Mouse (Mus musculus) liver, embryonic 13.5 days (tissue): ENCODE measurements around the gene Tert. TPM values are rescaled to one million over a fixed set of nuclear protein-coding genes. Genes with fewer than 3 reads are reported as not detected.
A peak's percentile ranks its signal among the peaks of the same experiment; 100 is the strongest.

Experiments used
- ATAC-seq: fragments of 200-750 bp; cut with Nextera tagmentation; 2 replicates; pipeline ENCODE4 v1.8.0; 2017; ENCODE audit warnings: low read depth, mild to moderate bottlenecking, moderate number of reproducible peaks, moderate library complexity
- DNase-seq: peaks from one replicate; pipeline ENCODE4 v3.0.0; 2022
- H3K27ac ChIP-seq: fragments of 300-500 bp; sonication (generic); 2 replicates; pipeline ENCODE4 v1.5.1; 2015; ENCODE audit warnings: moderate library complexity, mild to moderate bottlenecking, inconsistent platforms
- H3K27me3 ChIP-seq: fragments of 300-500 bp; sonication (generic); 2 replicates; pipeline ENCODE4 v1.6.1; 2015; ENCODE audit warnings: mild to moderate bottlenecking, inconsistent platforms
- H3K36me3 ChIP-seq: fragments of 300-500 bp; sonication (generic); 2 replicates; pipeline ENCODE4 v1.6.1; 2015; ENCODE audit warnings: mild to moderate bottlenecking, inconsistent platforms
- H3K4me1 ChIP-seq: fragments of 300-500 bp; sonication (generic); replicated peaks from 2 replicates; pipeline ENCODE4 v1.6.1; 2015; ENCODE audit warnings: inconsistent platforms
- H3K4me2 ChIP-seq: fragments of 300-500 bp; sonication (generic); 2 replicates; pipeline ENCODE4 v1.6.1; 2015; ENCODE audit warnings: inconsistent platforms, mild to moderate bottlenecking, moderate library complexity
- H3K4me3 ChIP-seq: fragments of 300-500 bp; sonication (generic); replicated peaks from 2 replicates; pipeline ENCODE4 v1.5.1; 2015; ENCODE audit warnings: mild to moderate bottlenecking, inconsistent platforms
- H3K9ac ChIP-seq: fragments of 300-500 bp; sonication (generic); 2 replicates; pipeline ENCODE4 v1.6.1; 2015; ENCODE audit warnings: mild to moderate bottlenecking, inconsistent platforms
- H3K9me3 ChIP-seq: fragments of 300-500 bp; sonication (generic); replicated peaks from 2 replicates; pipeline ENCODE4 v1.6.1; 2016; ENCODE audit warnings: inconsistent platforms
- WGBS: fragments of 180-500 bp; shearing (Covaris S2); methylation state at CpG from one replicate; pipeline ENCODE4 v1.1.7; 2015; ENCODE audit not compliant: insufficient replicate concordance; 5-methylcytosine and 5-hydroxymethylcytosine counted together
- polyA plus RNA-seq: library from polyadenylated mRNA; unstranded; fragments of >200 nt; fragmentation: Nextera tagmentation; extraction: Ambion mirVana; gene quantifications from 2 replicates; pipeline ENCODE4 v1.2.1, GENCODE M21; 2015

Gene Tert
- 0.96 and 1.1 TPM in 2 replicates for polyA plus RNA-seq

DNA sequence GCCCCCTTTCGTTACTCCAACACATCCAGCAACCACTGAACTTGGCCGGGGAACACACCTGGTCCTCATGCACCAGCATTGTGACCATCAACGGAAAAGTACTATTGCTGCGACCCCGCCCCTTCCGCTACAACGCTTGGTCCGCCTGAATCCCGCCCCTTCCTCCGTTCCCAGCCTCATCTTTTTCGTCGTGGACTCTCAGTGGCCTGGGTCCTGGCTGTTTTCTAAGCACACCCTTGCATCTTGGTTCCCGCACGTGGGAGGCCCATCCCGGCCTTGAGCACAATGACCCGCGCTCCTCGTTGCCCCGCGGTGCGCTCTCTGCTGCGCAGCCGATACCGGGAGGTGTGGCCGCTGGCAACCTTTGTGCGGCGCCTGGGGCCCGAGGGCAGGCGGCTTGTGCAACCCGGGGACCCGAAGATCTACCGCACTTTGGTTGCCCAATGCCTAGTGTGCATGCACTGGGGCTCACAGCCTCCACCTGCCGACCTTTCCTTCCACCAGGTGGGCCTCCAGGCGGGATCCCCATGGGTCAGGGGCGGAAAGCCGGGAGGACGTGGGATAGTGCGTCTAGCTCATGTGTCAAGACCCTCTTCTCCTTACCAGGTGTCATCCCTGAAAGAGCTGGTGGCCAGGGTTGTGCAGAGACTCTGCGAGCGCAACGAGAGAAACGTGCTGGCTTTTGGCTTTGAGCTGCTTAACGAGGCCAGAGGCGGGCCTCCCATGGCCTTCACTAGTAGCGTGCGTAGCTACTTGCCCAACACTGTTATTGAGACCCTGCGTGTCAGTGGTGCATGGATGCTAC, at the start of gene Tert:
Tert (plus strand) TSS at position 167 of the 805 bp plus-strand sequence.
- H3K27ac ChIP-seq = no peak within 1 kb of the TSS
- no peaks in the 10 kb centered on the region for H3K9me3 ChIP-seq
- ATAC-seq (peak; percentile 56), DNase-seq (peak; percentile 18)
- H3K4me3 ChIP-seq = peak within 1 kb of the TSS; percentile 56
- H3K9ac ChIP-seq = peak within 1 kb of the TSS; percentile 51
- peak within 1 kb of the TSS; percentile 68 for H3K4me2 ChIP-seq
- no peaks in the 10 kb centered on the region for H3K27me3 ChIP-seq
- H3K4me1 ChIP-seq = peaks cover 29% of the 10 kb centered on the region
- WGBS = 14% methylated on average over 47 of the region's 47 CpGs
- no peaks in the 10 kb centered on the region for H3K36me3 ChIP-seq

DNA sequence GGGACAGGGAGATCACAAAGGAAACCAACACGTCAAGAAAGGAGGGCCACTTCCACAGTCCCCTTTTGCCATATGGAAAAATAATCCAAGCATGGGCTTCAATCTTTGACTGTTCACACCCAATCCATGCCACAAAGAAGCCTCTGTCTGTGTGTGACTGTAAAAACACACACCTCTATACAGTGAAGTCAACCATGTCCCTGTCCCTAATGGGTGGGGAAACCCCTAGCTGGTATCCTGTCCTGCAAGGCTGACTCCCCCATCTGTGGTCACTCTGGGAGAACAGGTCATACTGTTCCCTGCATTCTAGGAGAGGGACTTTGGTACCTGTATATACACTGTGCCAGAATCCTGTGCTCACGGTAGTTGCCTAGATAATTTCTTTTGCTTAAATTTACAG, 49.4 kb upstream of the Tert start:
- no peak for DNase-seq
- no peak for ATAC-seq
- Histone ChIP-seq H3K36me3 (no peaks in the 10 kb centered on the region), H3K4me3 (no peak overlapping the region), H3K4me2 (no peak overlapping the region), H3K4me1 (no peaks in the 10 kb centered on the region), H3K27ac (no peak overlapping the region), H3K9me3 (no peaks in the 10 kb centered on the region), H3K9ac (no peak overlapping the region), H3K27me3 (no peaks in the 10 kb centered on the region; the same call in 1 of the 2 replicates)
- WGBS = 55% methylated on average over 2 of the region's 2 CpGs

DNA sequence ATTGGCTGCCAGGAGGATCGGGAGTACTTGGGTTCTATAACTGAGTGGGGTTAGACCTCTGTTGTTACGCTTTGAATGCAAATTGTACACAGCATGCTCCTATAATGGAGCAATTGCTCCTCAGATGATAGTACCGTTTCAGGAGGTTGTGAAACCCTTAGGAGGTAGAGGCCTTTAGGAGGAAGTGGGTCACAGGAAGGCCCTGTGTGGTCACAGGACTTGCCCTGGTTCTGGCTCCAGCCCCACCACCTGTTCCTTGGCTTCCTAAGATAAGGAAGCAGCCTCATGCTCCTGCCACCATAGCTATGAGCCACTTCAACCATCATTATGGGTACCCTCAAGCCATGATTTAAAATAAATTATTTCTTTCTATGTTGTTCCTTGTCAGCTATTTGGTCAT, 35.2 kb upstream of the Tert start:
- H3K4me2 ChIP-seq = no peak overlapping the region
- H3K4me1 ChIP-seq = no peaks in the 10 kb centered on the region
- H3K36me3 ChIP-seq = no peaks in the 10 kb centered on the region
- WGBS = 56% methylated on average over 3 of the region's 3 CpGs
- peaks cover 6% of the 10 kb centered on the region; the same call in 1 of the 2 replicates for H3K27me3 ChIP-seq
- H3K4me3 ChIP-seq = no peak overlapping the region
- no peak overlapping the region for H3K27ac ChIP-seq
- DNase-seq (no peak), ATAC-seq (no peak)
- H3K9me3 ChIP-seq = no peaks in the 10 kb centered on the region
- H3K9ac ChIP-seq = no peak overlapping the region

DNA sequence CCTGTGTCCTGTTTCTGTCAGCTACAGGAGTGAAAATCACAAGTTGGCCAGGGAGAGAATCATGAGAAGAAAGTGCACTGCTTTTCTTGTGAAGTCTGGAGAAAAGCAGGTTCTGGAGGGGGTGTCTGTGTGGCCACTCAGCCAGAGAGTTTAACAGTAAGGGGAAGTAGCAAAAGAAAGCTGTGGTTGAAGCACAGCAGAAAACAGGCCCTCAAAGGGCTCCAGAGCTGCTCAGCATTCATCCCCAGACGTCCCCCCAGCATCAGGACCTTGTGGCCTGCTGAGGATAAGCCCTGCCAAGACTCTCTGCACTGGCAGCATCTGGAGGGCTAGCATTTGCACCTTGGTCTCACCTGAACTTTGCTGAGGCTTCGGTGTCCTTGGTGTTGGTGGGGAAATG, 34.2 kb upstream of the Tert start:
- no peak overlapping the region for H3K4me3 ChIP-seq
- H3K36me3 ChIP-seq = no peaks in the 10 kb centered on the region
- DNase-seq = no peak
- H3K9ac ChIP-seq = no peak overlapping the region
- peaks cover 8% of the 10 kb centered on the region; the same call in 1 of the 2 replicates for H3K27me3 ChIP-seq
- no peak for ATAC-seq
- no peaks in the 10 kb centered on the region for H3K4me1 ChIP-seq
- no peak overlapping the region for H3K27ac ChIP-seq
- H3K9me3 ChIP-seq = no peaks in the 10 kb centered on the region
- 24% methylated on average over 2 of the region's 2 CpGs for WGBS
- H3K4me2 ChIP-seq = no peak overlapping the region

DNA sequence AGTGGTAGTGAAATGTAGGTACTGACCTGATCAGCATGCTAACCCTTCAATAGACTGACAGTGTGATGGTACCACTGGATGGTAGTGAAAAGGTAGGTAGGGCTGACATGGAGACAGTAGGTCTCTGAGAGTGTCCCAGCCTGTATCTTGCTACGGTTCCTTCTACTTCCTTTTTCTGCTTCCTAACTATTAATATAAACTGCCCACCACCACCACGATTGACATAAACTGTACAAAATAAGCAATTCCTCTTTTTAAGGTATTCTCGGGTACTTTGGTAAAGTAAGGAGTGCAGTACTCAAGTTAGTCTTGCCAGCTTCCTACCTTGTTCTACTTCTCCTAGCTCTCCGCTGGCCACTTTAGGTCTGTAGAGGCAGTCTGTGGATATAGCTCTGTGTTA, 30.4 kb upstream of the Tert start:
- H3K4me2 ChIP-seq = no peak overlapping the region
- H3K4me1 ChIP-seq = no peaks in the 10 kb centered on the region
- no peak overlapping the region for H3K4me3 ChIP-seq
- DNase-seq = no peak
- no peak overlapping the region for H3K27ac ChIP-seq
- ATAC-seq = no peak
- no peaks in the 10 kb centered on the region for H3K9me3 ChIP-seq
- no peaks in the 10 kb centered on the region for H3K36me3 ChIP-seq
- H3K9ac ChIP-seq = no peak overlapping the region
- H3K27me3 ChIP-seq = peaks cover 8% of the 10 kb centered on the region; the same call in 1 of the 2 replicates
- 33% methylated on average over 4 of the region's 4 CpGs for WGBS

DNA sequence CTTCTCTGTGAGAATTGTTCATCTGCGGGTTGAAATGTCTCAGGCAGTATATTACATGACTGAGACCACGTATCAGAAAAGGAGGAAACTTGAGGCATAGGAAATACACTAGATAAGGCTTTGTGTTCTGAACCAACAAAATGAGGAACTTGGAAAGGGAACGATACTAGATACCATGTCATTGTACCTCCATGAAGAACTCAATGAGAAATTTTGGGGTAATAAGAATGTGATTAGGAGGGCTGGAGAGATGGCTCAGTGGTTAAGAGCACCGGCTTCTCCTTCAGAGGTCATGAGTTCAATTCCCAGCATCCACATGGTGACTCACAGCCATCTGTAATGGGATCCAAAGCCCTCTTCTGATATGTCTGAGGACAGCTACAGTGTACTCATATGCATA, 26.5 kb upstream of the Tert start:
- no peak overlapping the region for H3K4me3 ChIP-seq
- 17% methylated on average over 4 of the region's 4 CpGs for WGBS
- H3K9me3 ChIP-seq = no peaks in the 10 kb centered on the region
- H3K9ac ChIP-seq = no peak overlapping the region
- peaks cover 5% of the 10 kb centered on the region; the same call in 1 of the 2 replicates for H3K27me3 ChIP-seq
- ATAC-seq (no peak), DNase-seq (no peak)
- no peak overlapping the region for H3K27ac ChIP-seq
- peaks cover 20% of the 10 kb centered on the region for H3K4me1 ChIP-seq
- H3K4me2 ChIP-seq = no peak overlapping the region
- H3K36me3 ChIP-seq = 0 out of 2 replicates have a peak, but pooled peaks cover under 1% of the 10 kb centered on the region

DNA sequence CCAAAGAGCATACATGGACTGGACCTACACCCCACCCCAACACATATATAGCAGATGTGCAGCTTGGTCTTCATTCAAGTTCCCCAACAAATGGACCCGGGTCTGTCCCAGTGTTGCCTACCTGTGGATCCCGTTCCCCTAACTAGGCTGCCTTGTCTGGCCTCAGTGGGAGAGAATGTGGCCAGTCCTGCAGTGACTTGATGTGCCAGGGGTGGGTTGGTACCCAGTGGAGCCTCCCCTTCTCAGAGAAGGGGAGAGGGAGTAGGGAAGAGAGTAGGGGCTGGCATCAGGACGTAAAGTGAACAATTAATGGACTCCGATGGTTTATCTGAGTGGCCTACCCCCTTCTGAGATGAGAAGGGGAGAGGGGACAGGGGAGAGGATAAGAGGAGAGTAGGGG, 23.7 kb upstream of the Tert start:
- no peaks in the 10 kb centered on the region for H3K9me3 ChIP-seq
- 49% methylated on average over 4 of the region's 4 CpGs for WGBS
- H3K36me3 ChIP-seq = peaks cover 27% of the 10 kb centered on the region
- peak overlapping the region; percentile 93 for H3K4me2 ChIP-seq
- DNase-seq = no peak
- no peak overlapping the region for H3K27ac ChIP-seq
- H3K27me3 ChIP-seq = no peaks in the 10 kb centered on the region
- H3K9ac ChIP-seq = peak overlapping the region; percentile 86
- peak overlapping the region; percentile 84 for H3K4me3 ChIP-seq
- no peak for ATAC-seq
- peaks cover 25% of the 10 kb centered on the region for H3K4me1 ChIP-seq

DNA sequence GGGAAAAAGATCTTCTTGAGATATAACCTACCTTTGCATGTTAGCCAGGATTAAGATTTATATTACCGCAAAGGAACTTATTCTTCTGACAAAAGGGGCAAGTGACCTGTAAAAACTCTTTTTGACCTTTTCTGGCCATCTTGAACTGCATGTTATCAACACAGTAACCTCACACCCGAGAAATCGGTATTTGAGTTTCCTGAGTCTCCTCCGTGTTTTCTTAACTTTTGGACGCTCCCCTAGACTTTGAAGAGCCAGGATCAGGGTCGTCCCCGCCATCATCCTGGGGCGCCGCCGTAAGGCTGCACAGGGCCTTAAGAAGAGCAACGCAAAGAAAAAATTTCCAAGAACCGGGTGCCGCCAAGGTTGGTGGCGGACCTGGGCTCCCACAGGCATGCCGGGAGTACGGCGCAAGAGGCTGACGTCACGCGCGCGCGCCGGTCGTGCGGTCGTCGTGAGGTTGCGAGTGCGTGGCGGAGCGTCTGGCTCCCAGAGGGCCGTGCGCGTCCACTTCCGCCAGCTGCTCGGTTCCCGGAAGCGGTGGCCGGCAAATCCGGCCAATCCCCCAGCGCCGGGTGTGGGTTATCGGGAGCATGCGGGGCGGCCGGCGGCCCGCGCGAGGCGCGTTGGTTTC, 23.1 kb upstream of the Tert start, which contains the start of gene Clptm1l:
Clptm1l (plus strand) TSS at position 485 of the 634 bp plus-strand sequence.
- H3K27ac ChIP-seq = peak within 1 kb of the TSS; percentile 65
- peak; percentile 92 for DNase-seq
- H3K4me2 ChIP-seq = peak within 1 kb of the TSS; percentile 93
- H3K27me3 ChIP-seq = no peaks in the 10 kb centered on the region
- H3K4me1 ChIP-seq = peaks cover 25% of the 10 kb centered on the region
- H3K36me3 ChIP-seq = peaks cover 33% of the 10 kb centered on the region
- H3K4me3 ChIP-seq = peak within 1 kb of the TSS; percentile 84
- peak within 1 kb of the TSS; percentile 86 for H3K9ac ChIP-seq
- no peaks in the 10 kb centered on the region for H3K9me3 ChIP-seq
- WGBS = under 1% methylated on average over 53 of the region's 53 CpGs
- peak; percentile 97 for ATAC-seq

DNA sequence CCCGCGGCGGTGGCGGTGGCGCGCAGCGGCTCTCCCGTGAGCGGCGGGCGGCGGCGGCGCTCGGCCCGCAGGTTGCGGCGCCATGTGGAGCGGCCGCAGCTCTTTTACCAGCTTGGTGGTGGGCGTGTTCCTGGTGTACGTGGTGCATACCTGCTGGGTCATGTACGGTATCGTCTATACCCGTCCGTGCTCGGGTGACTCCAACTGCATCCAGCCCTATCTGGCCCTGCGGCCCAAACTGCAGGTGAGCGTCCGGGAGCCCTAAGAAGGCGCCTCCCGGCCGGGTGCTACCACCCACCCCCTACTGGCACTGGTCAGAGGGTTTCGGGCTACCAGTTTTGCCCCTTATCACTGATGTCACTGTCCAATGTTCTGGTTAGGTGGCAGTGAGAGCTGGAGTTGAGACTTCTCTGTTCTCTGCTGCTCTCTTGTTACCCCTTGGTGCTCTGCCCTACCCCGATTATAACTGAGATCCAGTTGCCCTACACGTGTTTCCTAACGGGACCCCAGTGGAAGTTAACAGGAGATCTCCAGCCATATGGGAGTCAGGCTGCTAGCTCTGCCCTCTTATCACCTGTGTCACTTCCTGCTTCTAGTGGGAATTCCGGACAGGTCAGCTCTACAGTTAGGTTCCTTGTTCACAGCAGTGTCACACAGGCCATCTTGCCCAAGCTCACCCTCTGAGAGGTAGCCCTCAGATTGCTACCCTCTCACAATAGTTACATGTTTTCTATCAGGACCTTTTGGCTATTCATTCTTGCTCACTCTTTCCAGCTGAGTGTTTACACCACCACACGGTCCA, 22.4 kb upstream of the Tert start:
- Histone ChIP-seq H3K4me3 (peak overlapping the region; percentile 84), H3K4me2 (peak overlapping the region; percentile 93), H3K36me3 (peaks cover 40% of the 10 kb centered on the region), H3K27me3 (no peaks in the 10 kb centered on the region), H3K9me3 (no peaks in the 10 kb centered on the region), H3K9ac (peak overlapping the region; percentile 86), H3K27ac (peak overlapping the region; percentile 65), H3K4me1 (peaks cover 25% of the 10 kb centered on the region)
- ATAC-seq = peak; percentile 74
- peak; percentile 13 for DNase-seq
- WGBS = 1% methylated on average over 39 of the region's 39 CpGs

DNA sequence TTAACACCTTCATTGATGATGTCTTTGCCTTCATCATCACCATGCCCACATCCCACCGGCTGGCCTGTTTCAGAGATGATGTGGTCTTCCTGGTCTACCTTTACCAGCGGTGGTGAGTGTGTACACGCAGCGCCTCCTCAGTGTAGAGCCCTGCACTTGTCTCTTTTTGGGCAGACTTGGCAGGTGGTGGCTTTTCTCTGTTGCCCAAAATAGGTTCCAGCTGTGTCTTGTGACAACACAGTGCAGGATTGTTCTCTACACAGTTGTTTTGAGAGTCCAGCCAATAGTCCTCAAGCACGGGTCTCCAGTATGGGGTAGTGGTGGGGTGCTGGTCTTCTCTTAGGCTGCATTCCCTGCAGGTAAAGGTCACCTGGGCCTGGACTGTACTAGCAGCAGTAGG, 8.3 kb upstream of the Tert start:
- H3K27ac ChIP-seq = no peak overlapping the region
- no peak overlapping the region for H3K9ac ChIP-seq
- 79% methylated on average over 5 of the region's 5 CpGs for WGBS
- no peaks in the 10 kb centered on the region for H3K4me1 ChIP-seq
- no peaks in the 10 kb centered on the region for H3K27me3 ChIP-seq
- H3K4me2 ChIP-seq = no peak overlapping the region
- DNase-seq (no peak), ATAC-seq (0 out of 2 replicates have a peak, but pooled peaks have one; percentile 20)
- H3K9me3 ChIP-seq = no peaks in the 10 kb centered on the region
- H3K4me3 ChIP-seq = no peak overlapping the region
- H3K36me3 ChIP-seq = peaks cover 75% of the 10 kb centered on the region

DNA sequence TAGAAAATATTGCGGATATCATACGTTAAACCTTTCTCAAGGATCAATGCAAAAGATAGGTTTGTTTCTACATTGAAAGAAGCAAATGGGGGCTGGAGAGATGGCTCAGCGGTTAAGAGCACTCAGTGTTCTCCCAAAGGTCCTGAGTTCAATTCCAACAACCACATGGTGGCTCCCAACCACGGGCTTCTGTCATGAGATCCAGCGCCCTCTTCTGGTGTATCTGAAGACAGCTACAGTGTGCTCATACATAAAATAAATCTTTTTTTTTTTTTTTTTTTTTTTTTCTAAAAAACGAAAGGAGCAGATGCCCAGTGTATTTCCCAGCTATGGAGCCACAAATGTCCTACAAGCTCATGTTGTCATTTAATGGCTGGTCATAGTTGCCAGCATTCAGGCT, 6.1 kb upstream of the Tert start:
- 57% methylated on average over 6 of the region's 6 CpGs for WGBS
- no peak for ATAC-seq
- no peaks in the 10 kb centered on the region for H3K9me3 ChIP-seq
- peaks cover 53% of the 10 kb centered on the region for H3K36me3 ChIP-seq
- H3K9ac ChIP-seq = no peak overlapping the region
- no peak overlapping the region for H3K4me2 ChIP-seq
- DNase-seq = no peak
- no peak overlapping the region for H3K4me3 ChIP-seq
- no peaks in the 10 kb centered on the region for H3K27me3 ChIP-seq
- H3K4me1 ChIP-seq = no peaks in the 10 kb centered on the region
- H3K27ac ChIP-seq = no peak overlapping the region
